Mouse (Mus musculus): ENCODE results near the gene Frmd4b.

GRCm38 (mm10) chr6:97459112-97459511 lies 158.2 kb downstream of the Frmd4b start:
- TF ChIP-seq CTCF (IDR thresholded peaks at IDR 0.05; ENCODE audit: low read depth): no peak
- TF ChIP-seq EP300 (IDR thresholded peaks at IDR 0.05; ENCODE audit: low read depth): no peak

All from liver, embryonic 14.5 days (tissue).